Mouse (Mus musculus): Measurements from ENCODE around the gene Jpt2.

Gene Jpt2

GRCm38 (mm10) chr17:24895571-24896240, 64.8 kb downstream of the Jpt2 start:
- TF ChIP-seq GATA4 (IDR thresholded peaks at IDR 0.05; ENCODE audit: insufficient replicate concordance, low read length): no peak

GRCm38 (mm10) chr17:24894995-24895547, 65.4 kb downstream of the Jpt2 start, which contains the start of the genes Eme2 and Mrps34:
Gene Eme2, minus strand, starts transcription at chr17:24895087.
Gene Mrps34, plus strand, starts transcription at chr17:24895116.
- no peak; the same call in 1 of the 2 replicates for TF ChIP-seq GATA4 (IDR thresholded peaks at IDR 0.05; ENCODE audit: insufficient replicate concordance, low read length)

DNA sequence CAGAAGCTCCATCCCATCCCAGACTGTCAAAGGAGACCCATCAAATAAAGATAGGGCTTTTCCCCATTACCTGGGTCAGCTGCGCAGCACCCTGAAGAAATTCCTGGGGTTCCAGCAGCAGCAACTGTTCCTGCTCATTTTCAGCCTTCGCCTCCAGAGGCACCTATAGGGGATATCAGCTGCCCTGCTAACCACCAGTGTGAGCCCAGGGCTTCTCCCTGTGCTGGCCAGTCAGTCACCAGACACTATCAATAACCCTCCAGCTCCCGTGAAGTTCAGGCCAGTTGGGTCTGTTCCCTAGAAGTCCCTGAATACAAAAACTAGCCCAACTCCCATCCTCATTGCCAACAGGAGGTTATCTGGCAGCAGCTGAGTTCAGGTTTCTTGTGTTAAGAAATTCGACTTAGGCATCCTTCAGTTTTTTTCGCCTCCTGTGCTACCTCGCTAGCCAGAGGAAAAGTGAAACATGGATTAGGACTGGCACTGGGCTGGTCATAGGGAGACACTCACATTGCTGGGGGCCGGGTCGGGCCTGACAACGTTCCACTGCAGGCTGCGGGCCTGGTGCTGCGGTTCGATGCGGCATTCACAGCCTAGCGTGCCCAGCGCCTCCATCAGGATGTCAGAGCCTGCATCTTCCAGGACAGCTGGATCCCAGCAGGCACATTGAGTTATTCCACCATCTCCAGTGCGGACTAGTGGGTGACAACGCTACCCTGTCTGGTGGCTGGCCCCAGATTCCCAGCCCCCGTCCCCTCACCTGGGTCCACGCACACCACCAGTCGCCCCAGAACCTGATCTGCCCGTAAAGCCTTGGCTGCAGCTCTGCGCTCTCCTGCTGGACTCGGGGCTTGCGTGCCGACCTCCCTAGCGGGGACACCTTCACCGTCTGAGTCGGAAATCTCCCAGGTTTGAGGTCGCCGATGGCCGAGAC, 66.2 kb downstream of the Jpt2 start:
- TF ChIP-seq GATA4 (IDR thresholded peaks at IDR 0.05; ENCODE audit: insufficient replicate concordance, low read length): no peak

DNA sequence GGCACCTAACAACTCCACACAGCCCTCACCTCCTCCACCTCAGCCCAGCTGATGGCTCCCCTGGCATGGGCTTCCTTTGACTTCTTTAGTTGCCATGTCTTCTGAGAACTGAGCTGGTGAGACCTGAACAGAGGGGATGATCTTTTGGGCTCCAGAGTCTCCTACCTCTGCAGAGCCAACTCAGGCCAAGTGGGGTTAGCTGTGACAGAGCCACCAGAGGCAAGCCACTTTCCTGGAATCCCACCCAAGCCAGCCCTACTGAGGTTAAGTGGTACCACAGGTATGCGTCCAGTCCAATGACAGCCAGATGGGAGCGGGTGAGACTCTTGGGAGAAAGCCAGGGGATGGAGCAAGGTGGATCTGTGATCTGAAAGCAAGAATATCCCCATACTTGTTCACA, 67.2 kb downstream of the Jpt2 start:
- TF ChIP-seq GATA4 (IDR thresholded peaks at IDR 0.05; ENCODE audit: insufficient replicate concordance, low read length): no peak

- no peak for TF ChIP-seq GATA4 (IDR thresholded peaks at IDR 0.05; ENCODE audit: insufficient replicate concordance, low read length)
Observed at GRCm38 (mm10) chr17:24892785-24893184, 67.7 kb downstream of the Jpt2 start.

GRCm38 (mm10) chr17:24891321-24891720, 69.2 kb downstream of the Jpt2 start:
- TF ChIP-seq GATA4 (IDR thresholded peaks at IDR 0.05; ENCODE audit: insufficient replicate concordance, low read length): no peak

- TF ChIP-seq GATA4 (IDR thresholded peaks at IDR 0.05; ENCODE audit: insufficient replicate concordance, low read length): no peak
Observed at GRCm38 (mm10) chr17:24890151-24891092, 70.1 kb downstream of the Jpt2 start.

DNA sequence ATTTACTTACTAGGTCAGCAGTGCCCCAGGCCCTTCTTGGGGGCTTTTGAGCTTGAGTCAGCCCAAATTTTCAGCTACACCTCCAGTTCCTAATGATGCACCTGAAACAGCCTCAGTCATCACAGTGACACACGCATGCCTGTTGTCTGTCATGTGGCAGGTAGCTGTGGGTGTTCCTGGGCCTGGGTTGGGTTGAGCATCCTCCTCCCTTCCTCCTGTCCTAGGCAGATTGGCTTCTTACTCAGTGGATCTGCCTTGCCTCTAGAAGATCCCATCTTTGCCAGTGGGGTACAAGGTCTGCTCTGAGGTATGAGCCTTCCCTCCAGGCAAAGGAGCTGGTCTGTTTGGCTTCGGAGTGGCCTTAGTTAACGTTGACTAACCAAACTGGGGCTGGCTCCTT, 71.6 kb downstream of the Jpt2 start:
- no peak for TF ChIP-seq GATA4 (IDR thresholded peaks at IDR 0.05; ENCODE audit: insufficient replicate concordance, low read length)
